Mouse (Mus musculus) hindbrain, embryonic 15.5 days (tissue): ENCODE measurements around the gene Eef1a2. TPM values are rescaled to one million over a fixed set of nuclear protein-coding genes. Genes with fewer than 3 reads are reported as not detected.
A peak's percentile ranks its signal among the peaks of the same experiment; 100 is the strongest.

Source experiments
- ATAC-seq: fragments of 200-750 bp; cut with Nextera tagmentation; 2 replicates; pipeline ENCODE4 v1.8.0; 2017; ENCODE audit warnings: low read depth, moderate number of reproducible peaks, moderate TSS enrichment; ENCODE audit not compliant: low FRiP score
- H3K27ac ChIP-seq: fragments of 300-500 bp; sonication (generic); replicated peaks from 2 replicates; pipeline ENCODE4 v1.5.1; 2015; ENCODE audit warnings: mild to moderate bottlenecking, inconsistent platforms
- H3K27me3 ChIP-seq: fragments of 300-500 bp; sonication (generic); 2 replicates; pipeline ENCODE4 v1.6.1; 2015; ENCODE audit warnings: control low read depth, inconsistent platforms
- H3K36me3 ChIP-seq: fragments of 300-500 bp; sonication (generic); 2 replicates; pipeline ENCODE4 v1.6.1; 2015; ENCODE audit warnings: control low read depth, inconsistent platforms
- H3K4me1 ChIP-seq: fragments of 300-500 bp; sonication (generic); replicated peaks from 2 replicates; pipeline ENCODE4 v1.6.1; 2015; ENCODE audit warnings: control low read depth, inconsistent platforms
- H3K4me2 ChIP-seq: fragments of 300-500 bp; sonication (generic); 2 replicates; pipeline ENCODE4 v1.6.1; 2015; ENCODE audit warnings: moderate library complexity, mild to moderate bottlenecking, inconsistent platforms
- H3K4me3 ChIP-seq: fragments of 300-500 bp; sonication (generic); 2 replicates; pipeline ENCODE4 v1.5.1; 2015; ENCODE audit warnings: mild to moderate bottlenecking, inconsistent platforms
- H3K9ac ChIP-seq: fragments of 300-500 bp; sonication (generic); 2 replicates; pipeline ENCODE4 v1.6.1; 2015; ENCODE audit warnings: inconsistent platforms
- H3K9me3 ChIP-seq: fragments of 300-500 bp; sonication (generic); 2 replicates; pipeline ENCODE4 v1.6.1; 2016; ENCODE audit warnings: control low read depth, inconsistent platforms
- WGBS: fragments of 180-500 bp; shearing (Covaris S2); methylation state at CpG from one replicate; pipeline ENCODE4 v1.1.7; 2015; 5-methylcytosine and 5-hydroxymethylcytosine counted together
- polyA plus RNA-seq: library from polyadenylated mRNA; unstranded; fragments of >200 nt; fragmentation: Nextera tagmentation; extraction: Ambion mirVana; gene quantifications from 2 replicates; pipeline ENCODE4 v1.2.1, GENCODE M21; 2015

Eef1a2 gene
- polyA plus RNA-seq, 1 experiment from 2014 or later, result 14.5 TPM

DNA sequence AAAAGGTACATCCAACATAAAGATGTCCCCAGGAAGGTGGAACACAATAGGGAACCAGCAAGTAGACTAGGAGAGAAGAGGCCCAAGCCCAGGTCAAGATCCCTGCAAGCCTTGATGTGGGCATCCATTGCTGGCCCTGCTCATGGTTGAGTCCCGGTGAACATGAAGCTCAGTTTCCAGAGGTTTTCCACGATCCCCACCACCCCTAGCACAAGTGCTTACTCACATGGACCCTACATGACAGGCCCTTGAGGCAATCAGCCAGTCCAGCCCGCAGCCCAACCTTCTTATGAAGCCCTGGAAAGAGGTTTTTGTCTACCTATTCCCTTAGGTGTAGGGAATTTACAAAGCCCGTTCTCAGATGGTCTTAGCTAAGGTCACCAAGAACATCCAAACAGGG is 366 bp upstream of the Eef1a2 start:
- Histone ChIP-seq H3K4me1 (peaks cover 54% of the 10 kb centered on the region), H3K4me2 (peak overlapping the region; percentile 78), H3K9ac (peak overlapping the region; percentile 80), H3K36me3 (peaks cover 12% of the 10 kb centered on the region), H3K4me3 (peak overlapping the region; percentile 54), H3K27ac (peak overlapping the region; percentile 86), H3K9me3 (no peaks in the 10 kb centered on the region), H3K27me3 (no peaks in the 10 kb centered on the region)
- WGBS, result 78% methylated on average over 4 of the region's 4 CpGs
- no peak for ATAC-seq

DNA sequence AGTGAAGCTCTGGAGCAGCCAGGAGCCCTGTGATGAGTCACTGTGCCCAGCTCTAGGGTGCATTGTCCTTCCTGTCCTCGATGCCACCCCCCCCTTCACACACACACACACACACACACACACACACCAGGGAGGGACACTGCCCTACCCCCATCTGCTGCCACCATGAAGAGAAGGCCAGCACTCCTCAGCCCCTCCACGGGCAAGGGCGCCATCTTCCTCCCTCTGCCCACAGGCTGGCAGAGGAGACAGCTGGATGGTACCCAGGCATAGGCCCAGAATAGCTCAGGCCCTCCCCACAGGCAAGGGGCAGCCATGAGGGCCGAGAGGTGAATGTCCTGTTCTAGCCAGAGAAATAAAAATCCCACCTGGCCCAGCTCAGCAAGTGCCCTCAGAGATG is 1.0 kb downstream of the Eef1a2 start:
- H3K27ac ChIP-seq, result peak overlapping the region; percentile 86
- H3K4me1 ChIP-seq, result peaks cover 54% of the 10 kb centered on the region
- H3K9ac ChIP-seq, result peak overlapping the region; percentile 80
- H3K4me3 ChIP-seq, result peak overlapping the region; percentile 54
- peak overlapping the region; percentile 78 for H3K4me2 ChIP-seq
- 48% methylated on average over 4 of the region's 4 CpGs for WGBS
- peaks cover 18% of the 10 kb centered on the region for H3K36me3 ChIP-seq
- H3K27me3 ChIP-seq, result no peaks in the 10 kb centered on the region; the same call in 1 of the 2 replicates
- no peaks in the 10 kb centered on the region for H3K9me3 ChIP-seq
- ATAC-seq, result peak; percentile 5; the same call in 1 of the 2 replicates

DNA sequence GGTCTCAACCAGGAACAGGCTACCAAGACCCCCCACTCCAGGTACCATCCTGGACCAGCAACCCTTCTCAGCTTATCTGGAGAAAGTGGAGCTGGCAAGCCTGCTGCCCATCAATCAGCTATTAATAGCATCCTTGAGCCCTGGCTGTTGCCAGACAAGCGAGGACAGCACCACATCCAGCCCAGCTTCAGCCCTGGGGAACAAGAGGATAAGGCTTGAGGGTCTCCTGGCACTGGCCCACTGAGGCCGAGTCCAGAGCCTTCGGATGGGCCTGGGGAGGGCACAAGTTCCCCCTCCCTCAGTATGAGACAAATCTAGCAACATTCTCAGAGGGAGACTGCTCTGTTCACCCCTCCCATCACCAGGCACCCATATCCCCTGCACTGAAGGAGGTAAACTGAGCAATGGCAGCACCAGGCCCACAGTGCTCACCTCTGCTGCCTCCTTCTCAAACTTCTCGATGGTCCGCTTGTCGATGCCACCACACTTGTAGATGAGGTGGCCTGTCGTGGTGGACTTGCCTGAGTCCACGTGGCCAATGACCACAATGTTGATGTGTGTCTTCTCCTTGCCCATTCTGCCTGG is 1.9 kb downstream of the Eef1a2 start:
- Histone ChIP-seq H3K9ac (peak overlapping the region; percentile 80; the same call in 1 of the 2 replicates), H3K36me3 (peaks cover 21% of the 10 kb centered on the region), H3K27me3 (no peaks in the 10 kb centered on the region; the same call in 1 of the 2 replicates), H3K4me1 (peaks cover 52% of the 10 kb centered on the region), H3K27ac (no peak overlapping the region), H3K4me3 (peak overlapping the region; percentile 54), H3K9me3 (no peaks in the 10 kb centered on the region), H3K4me2 (peak overlapping the region; percentile 78)
- WGBS, result 79% methylated on average over 8 of the region's 8 CpGs
- no peak for ATAC-seq

DNA sequence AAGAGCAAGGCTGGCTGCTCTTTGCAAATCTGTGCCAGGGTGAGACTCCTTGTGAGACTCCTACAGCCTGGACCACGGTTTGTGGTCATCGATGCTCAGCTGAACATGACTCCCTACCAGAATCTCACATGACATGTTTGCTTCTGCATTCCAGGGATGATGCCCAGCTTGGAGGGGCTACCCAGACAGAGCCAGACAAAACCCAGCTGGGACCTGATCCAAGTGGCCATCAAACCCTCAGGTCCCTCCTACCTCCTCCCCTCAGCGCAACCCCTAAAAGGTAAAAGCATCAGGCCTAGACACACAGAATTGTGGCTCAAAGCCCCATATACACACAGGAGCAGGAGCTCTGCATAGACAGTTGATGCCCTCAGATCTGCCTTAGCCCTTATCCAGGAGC is 2.5 kb downstream of the Eef1a2 start:
- Histone ChIP-seq H3K9ac (peak overlapping the region; percentile 13; the same call in 1 of the 2 replicates), H3K27ac (no peak overlapping the region), H3K9me3 (no peaks in the 10 kb centered on the region), H3K36me3 (peaks cover 26% of the 10 kb centered on the region), H3K27me3 (no peaks in the 10 kb centered on the region; the same call in 1 of the 2 replicates), H3K4me3 (no peak overlapping the region), H3K4me1 (peaks cover 46% of the 10 kb centered on the region), H3K4me2 (peak overlapping the region; percentile 78)
- WGBS, result 91% methylated on average over 3 of the region's 3 CpGs
- ATAC-seq, result no peak

DNA sequence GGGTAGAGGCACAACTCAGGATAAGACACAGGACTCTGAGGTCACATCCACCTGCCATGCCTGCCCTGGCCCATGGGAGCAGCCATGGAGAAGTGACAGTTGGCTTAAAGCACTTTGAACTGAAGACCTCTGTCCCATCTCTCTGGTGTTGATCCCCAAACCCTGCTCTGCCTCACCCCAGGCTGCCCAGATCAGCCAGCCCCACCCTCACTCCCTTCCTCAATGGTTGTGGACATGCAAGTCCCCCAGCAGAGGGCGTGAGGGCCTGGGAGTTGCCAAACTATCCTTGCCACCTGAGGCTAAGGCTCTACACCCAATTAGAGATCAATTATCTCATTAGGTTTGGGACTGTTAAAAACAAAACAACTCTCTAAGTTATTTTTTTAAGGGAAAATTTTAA is 3.0 kb downstream of the Eef1a2 start:
- no peak overlapping the region for H3K9ac ChIP-seq
- H3K4me2 ChIP-seq, result peak overlapping the region; percentile 78
- H3K27me3 ChIP-seq, result no peaks in the 10 kb centered on the region; the same call in 1 of the 2 replicates
- WGBS, result 5% methylated on average over 1 of the region's 1 CpGs
- peaks cover 32% of the 10 kb centered on the region for H3K36me3 ChIP-seq
- H3K4me1 ChIP-seq, result peaks cover 41% of the 10 kb centered on the region
- H3K9me3 ChIP-seq, result no peaks in the 10 kb centered on the region
- H3K4me3 ChIP-seq, result no peak overlapping the region
- no peak for ATAC-seq
- no peak overlapping the region for H3K27ac ChIP-seq

DNA sequence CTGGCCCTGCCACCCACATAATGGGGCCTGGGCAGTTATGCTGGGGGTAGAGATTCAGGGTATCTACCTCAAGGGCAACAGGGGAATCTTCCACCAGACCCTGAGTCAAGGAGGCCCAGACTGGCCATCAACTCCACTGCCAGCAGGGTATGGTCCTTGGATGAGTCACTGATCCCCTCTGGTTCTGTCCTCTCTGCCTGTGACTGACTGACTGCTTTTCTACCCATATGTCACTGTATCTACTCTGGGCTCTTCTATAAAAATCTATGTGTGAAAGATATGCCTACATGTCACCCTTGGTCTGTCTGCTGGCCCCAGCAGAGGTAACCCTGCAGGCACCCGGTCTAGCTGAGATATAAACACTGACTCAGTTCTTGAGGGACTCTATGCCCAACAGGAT is 3.7 kb downstream of the Eef1a2 start:
- H3K9me3 ChIP-seq, result no peaks in the 10 kb centered on the region
- 86% methylated on average over 1 of the region's 1 CpGs for WGBS
- H3K36me3 ChIP-seq, result peaks cover 36% of the 10 kb centered on the region
- no peak for ATAC-seq
- H3K4me1 ChIP-seq, result peaks cover 40% of the 10 kb centered on the region
- H3K27me3 ChIP-seq, result no peaks in the 10 kb centered on the region; the same call in 1 of the 2 replicates
- no peak overlapping the region for H3K4me3 ChIP-seq
- no peak overlapping the region for H3K9ac ChIP-seq
- no peak overlapping the region for H3K4me2 ChIP-seq
- H3K27ac ChIP-seq, result no peak overlapping the region

DNA sequence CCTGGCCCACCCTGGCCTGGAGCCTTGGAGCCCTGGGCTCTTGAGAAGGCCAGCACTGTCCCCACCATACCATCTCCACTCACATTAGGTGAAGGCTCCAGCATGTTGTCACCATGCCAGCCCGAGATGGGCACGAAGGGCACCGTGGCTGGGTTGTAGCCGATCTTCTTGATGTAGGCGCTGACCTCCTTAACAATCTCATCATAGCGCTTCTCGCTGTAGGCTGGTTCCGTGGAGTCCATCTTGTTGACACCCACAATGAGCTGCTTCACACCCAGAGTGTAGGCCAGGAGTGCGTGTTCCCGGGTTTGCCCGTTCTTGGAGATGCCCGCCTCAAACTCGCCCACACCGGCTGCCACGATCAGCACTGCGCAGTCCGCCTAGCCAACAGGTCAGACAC is 4.1 kb downstream of the Eef1a2 start:
- Histone ChIP-seq H3K9me3 (no peaks in the 10 kb centered on the region), H3K4me2 (no peak overlapping the region), H3K27ac (no peak overlapping the region), H3K4me3 (no peak overlapping the region), H3K9ac (no peak overlapping the region), H3K36me3 (peaks cover 36% of the 10 kb centered on the region), H3K27me3 (no peaks in the 10 kb centered on the region; the same call in 1 of the 2 replicates), H3K4me1 (peaks cover 42% of the 10 kb centered on the region)
- no peak for ATAC-seq
- WGBS, result 95% methylated on average over 17 of the region's 17 CpGs

DNA sequence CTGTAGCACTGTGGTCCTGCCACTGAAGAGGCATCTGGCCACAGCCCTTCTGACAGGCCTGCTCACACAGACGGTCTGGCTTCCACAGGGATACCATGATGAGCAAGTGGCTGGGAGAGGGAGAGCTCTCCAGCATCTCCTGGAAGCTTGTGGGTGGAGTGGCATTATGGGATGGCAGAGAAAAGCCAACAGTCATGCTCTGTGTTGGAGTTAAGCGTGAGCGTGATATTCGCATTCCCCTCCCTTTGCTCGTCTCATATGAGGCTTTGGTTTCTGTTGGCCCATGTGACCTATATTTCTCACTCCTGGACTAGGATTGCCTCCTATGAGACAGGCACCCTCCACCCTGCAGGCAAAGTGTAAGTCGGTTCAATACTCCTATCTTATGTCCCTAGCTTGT is 6.5 kb downstream of the Eef1a2 start:
- no peaks in the 10 kb centered on the region; the same call in 1 of the 2 replicates for H3K27me3 ChIP-seq
- no peak for ATAC-seq
- 72% methylated on average over 6 of the region's 6 CpGs for WGBS

DNA sequence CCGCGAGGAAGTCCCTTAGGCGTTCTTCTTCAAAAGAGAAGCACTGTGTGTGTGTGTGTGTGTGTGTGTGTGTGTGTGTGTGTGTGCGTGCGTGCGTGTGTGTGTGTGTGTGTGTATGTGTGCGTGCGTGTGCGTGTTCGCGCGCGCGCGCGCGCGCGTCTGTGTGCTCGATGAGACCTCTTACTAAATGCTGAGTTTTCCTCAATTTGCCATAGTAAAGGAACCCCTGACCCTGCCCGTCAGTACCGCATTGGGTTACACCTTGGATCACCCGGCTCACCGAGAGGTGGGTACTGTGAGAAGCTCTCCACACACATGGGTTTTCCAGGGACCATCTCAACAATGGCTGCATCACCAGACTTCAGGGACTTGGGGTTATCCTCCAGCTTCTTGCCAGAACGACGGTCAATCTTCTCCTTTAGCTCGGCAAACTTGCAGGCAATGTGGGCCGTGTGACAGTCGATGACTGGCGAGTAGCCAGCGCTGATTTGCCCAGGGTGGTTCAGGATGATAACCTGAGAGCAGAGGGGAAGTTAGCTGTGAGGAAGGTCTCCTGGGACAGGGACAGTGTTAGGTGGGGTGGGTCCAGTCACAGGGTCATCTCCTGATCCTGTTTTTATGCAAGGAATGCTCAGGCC is 8.4 kb downstream of the Eef1a2 start:
- peak overlapping the region; percentile 31 for H3K4me3 ChIP-seq
- no peak overlapping the region for H3K27ac ChIP-seq
- peaks cover 38% of the 10 kb centered on the region for H3K36me3 ChIP-seq
- peaks cover 16% of the 10 kb centered on the region; the same call in 1 of the 2 replicates for H3K4me1 ChIP-seq
- H3K27me3 ChIP-seq, result no peaks in the 10 kb centered on the region; the same call in 1 of the 2 replicates
- no peaks in the 10 kb centered on the region for H3K9me3 ChIP-seq
- no peak for ATAC-seq
- WGBS, result 18% methylated on average over 29 of the region's 31 CpGs
- H3K4me2 ChIP-seq, result peak overlapping the region; percentile 52
- H3K9ac ChIP-seq, result no peak overlapping the region

More for the DNA sequence above, 6.5 kb downstream of the Eef1a2 start:
- H3K36me3 ChIP-seq, result peaks cover 39% of the 10 kb centered on the region
- no peak overlapping the region for H3K4me2 ChIP-seq
- H3K9me3 ChIP-seq, result no peaks in the 10 kb centered on the region
- peaks cover 28% of the 10 kb centered on the region for H3K4me1 ChIP-seq
- H3K27ac ChIP-seq, result no peak overlapping the region
- H3K9ac ChIP-seq, result no peak overlapping the region
- H3K4me3 ChIP-seq, result no peak overlapping the region

DNA sequence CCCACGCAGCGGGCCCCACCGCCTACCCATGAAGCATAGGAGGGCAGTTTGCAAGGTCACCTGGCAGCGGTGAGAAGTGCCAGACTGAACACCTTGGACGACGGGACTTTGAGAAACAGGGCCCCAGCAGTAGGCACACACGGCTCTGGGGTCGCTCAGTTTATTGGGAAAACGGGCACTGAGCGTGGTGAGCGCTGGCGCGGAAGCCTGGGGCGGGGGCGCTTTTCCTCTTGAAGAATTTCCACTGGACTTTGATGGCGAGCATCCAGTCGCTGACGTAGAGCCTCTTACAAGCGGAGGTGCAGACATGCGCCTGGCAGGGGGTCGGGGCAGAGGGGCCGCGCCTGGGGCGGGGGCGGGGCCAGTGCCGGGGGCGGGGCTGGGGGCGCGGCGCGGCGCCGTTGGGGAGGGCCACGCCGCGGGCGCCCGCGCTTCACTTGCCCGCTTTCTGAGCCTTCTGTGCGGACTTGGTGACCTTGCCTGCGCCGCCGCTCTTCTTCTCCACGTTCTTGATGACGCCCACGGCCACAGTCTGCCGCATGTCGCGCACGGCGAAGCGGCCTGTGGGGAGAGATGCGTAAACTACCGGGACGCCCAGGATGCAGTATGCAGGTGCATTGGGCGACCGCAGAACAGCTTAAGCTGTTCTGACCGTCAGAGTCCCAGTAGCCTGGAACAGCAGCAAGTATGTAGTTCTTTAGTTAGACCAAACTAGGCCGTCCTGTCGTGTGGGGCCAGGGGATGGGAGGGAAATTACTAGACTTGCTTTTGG is 9.1 kb downstream of the Eef1a2 start:
- Histone ChIP-seq H3K27me3 (no peaks in the 10 kb centered on the region; the same call in 1 of the 2 replicates), H3K4me3 (peak overlapping the region; percentile 31), H3K4me2 (peak overlapping the region; percentile 52), H3K4me1 (peaks cover 16% of the 10 kb centered on the region; the same call in 1 of the 2 replicates), H3K36me3 (peaks cover 31% of the 10 kb centered on the region), H3K27ac (no peak overlapping the region), H3K9ac (no peak overlapping the region), H3K9me3 (no peaks in the 10 kb centered on the region)
- ATAC-seq, result 0 out of 2 replicates have a peak, but pooled peaks have one; percentile 3
- WGBS, result 3% methylated on average over 59 of the region's 61 CpGs

DNA sequence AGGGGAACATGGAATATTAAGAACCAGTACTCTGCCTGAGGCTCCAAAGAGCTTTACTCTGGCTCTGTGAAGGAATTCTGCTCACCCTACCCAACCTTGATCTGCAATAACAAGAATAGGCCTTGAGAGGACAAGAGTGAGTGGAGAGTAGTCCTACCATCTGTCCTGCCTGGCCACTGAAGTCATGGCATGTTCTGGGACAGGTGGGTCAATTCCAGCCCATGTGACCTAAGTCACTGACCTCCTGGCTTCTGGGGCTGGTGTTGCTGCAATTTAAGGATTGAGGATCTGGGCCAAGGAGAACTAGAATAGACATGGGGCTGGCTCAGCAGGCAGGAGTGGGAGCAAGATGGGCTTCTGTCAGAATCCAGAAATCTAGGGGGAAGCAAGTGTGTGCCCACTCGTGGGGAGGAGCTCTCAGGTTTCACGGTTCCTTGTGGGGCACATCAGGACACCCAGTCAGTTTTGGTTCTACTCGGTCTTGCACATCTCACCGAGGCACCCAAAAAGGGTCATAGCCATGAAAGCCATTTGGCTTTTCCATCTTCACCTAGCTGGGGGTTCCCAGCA is 9.8 kb downstream of the Eef1a2 start:
- Histone ChIP-seq H3K4me2 (peak overlapping the region; percentile 52), H3K9me3 (no peaks in the 10 kb centered on the region), H3K9ac (no peak overlapping the region), H3K27ac (no peak overlapping the region), H3K4me1 (peaks cover 12% of the 10 kb centered on the region; the same call in 1 of the 2 replicates), H3K36me3 (peaks cover 27% of the 10 kb centered on the region), H3K4me3 (peak overlapping the region; percentile 31; the same call in 1 of the 2 replicates), H3K27me3 (no peaks in the 10 kb centered on the region; the same call in 1 of the 2 replicates)
- WGBS, result 59% methylated on average over 4 of the region's 4 CpGs
- no peak for ATAC-seq
